Mouse (Mus musculus): ENCODE results near the gene Atp6v0a4. TPM values are rescaled to one million over a fixed set of nuclear protein-coding genes. Genes with fewer than 3 reads are reported as not detected.

The Atp6v0a4 gene
- polyA plus RNA-seq, 1 experiment from 2014 or later: 0.31 TPM

- no peaks in the 10 kb centered on the region for H3K36me3 ChIP-seq
- no peak overlapping the region for H3K4me3 ChIP-seq
- 91% methylated on average over 7 of the region's 7 CpGs for WGBS
- peaks cover 3% of the 10 kb centered on the region; the same call in 1 of the 2 replicates for H3K9me3 ChIP-seq
- H3K4me2 ChIP-seq: no peak overlapping the region
- no peaks in the 10 kb centered on the region for H3K4me1 ChIP-seq (replicated peaks)
- H3K9ac ChIP-seq: no peak overlapping the region
- no peak overlapping the region for H3K27ac ChIP-seq (replicated peaks)
- H3K27me3 ChIP-seq: no peaks in the 10 kb centered on the region
- ATAC-seq (ENCODE audit: low read depth): no peak
These were observed 22.1 kb downstream of the Atp6v0a4 start for GRCm38 (mm10) chr6:38102216-38102795.

GRCm38 (mm10) chr6:38096961-38097370 lies 27.4 kb downstream of the Atp6v0a4 start:
- H3K27ac ChIP-seq (replicated peaks): no peak overlapping the region
- 69% methylated on average over 5 of the region's 5 CpGs for WGBS
- H3K36me3 ChIP-seq: no peaks in the 10 kb centered on the region
- H3K4me3 ChIP-seq: no peak overlapping the region
- no peak overlapping the region for H3K4me2 ChIP-seq
- no peaks in the 10 kb centered on the region for H3K27me3 ChIP-seq
- H3K4me1 ChIP-seq (replicated peaks): no peaks in the 10 kb centered on the region
- H3K9me3 ChIP-seq: peaks cover 3% of the 10 kb centered on the region; the same call in 1 of the 2 replicates
- no peak overlapping the region for H3K9ac ChIP-seq
- no peak for ATAC-seq (ENCODE audit: low read depth)

- Histone ChIP-seq H3K9me3 (peaks cover 3% of the 10 kb centered on the region; the same call in 1 of the 2 replicates), H3K4me1 (replicated peaks) (no peaks in the 10 kb centered on the region), H3K27me3 (no peaks in the 10 kb centered on the region), H3K27ac (replicated peaks) (no peak overlapping the region), H3K4me3 (no peak overlapping the region), H3K36me3 (no peaks in the 10 kb centered on the region), H3K4me2 (no peak overlapping the region), H3K9ac (no peak overlapping the region)
- WGBS: 92% methylated on average over 10 of the region's 10 CpGs
- ATAC-seq (ENCODE audit: low read depth): no peak
These were observed 29.7 kb downstream of the Atp6v0a4 start for GRCm38 (mm10) chr6:38094701-38095100.

- no peaks in the 10 kb centered on the region for H3K4me1 ChIP-seq (replicated peaks)
- H3K4me2 ChIP-seq: no peak overlapping the region
- H3K9ac ChIP-seq: no peak overlapping the region
- H3K27ac ChIP-seq (replicated peaks): no peak overlapping the region
- WGBS: 96% methylated on average over 8 of the region's 8 CpGs
- H3K9me3 ChIP-seq: no peaks in the 10 kb centered on the region
- ATAC-seq (ENCODE audit: low read depth): no peak
- no peaks in the 10 kb centered on the region for H3K27me3 ChIP-seq
- H3K4me3 ChIP-seq: no peak overlapping the region
- H3K36me3 ChIP-seq: no peaks in the 10 kb centered on the region
These were observed 31.8 kb downstream of the Atp6v0a4 start for GRCm38 (mm10) chr6:38092539-38092938.

GRCm38 (mm10) chr6:38087242-38088026 lies 37.0 kb downstream of the Atp6v0a4 start:
- H3K4me1 ChIP-seq (replicated peaks): no peaks in the 10 kb centered on the region
- no peaks in the 10 kb centered on the region for H3K9me3 ChIP-seq
- WGBS: 77% methylated on average over 9 of the region's 9 CpGs
- no peak overlapping the region for H3K4me2 ChIP-seq
- H3K27ac ChIP-seq (replicated peaks): no peak overlapping the region
- H3K9ac ChIP-seq: no peak overlapping the region
- no peaks in the 10 kb centered on the region for H3K36me3 ChIP-seq
- H3K4me3 ChIP-seq: no peak overlapping the region
- no peak for ATAC-seq (ENCODE audit: low read depth)
- no peaks in the 10 kb centered on the region for H3K27me3 ChIP-seq

- H3K27me3 ChIP-seq: no peaks in the 10 kb centered on the region
- H3K36me3 ChIP-seq: no peaks in the 10 kb centered on the region
- WGBS: 56% methylated on average over 4 of the region's 4 CpGs
- H3K9ac ChIP-seq: no peak overlapping the region
- H3K4me2 ChIP-seq: no peak overlapping the region
- H3K4me3 ChIP-seq: no peak overlapping the region
- ATAC-seq (ENCODE audit: low read depth): no peak
- H3K4me1 ChIP-seq (replicated peaks): no peaks in the 10 kb centered on the region
- H3K9me3 ChIP-seq: no peaks in the 10 kb centered on the region
- H3K27ac ChIP-seq (replicated peaks): no peak overlapping the region
These were observed 41.2 kb downstream of the Atp6v0a4 start for GRCm38 (mm10) chr6:38083204-38083603.

- H3K27ac ChIP-seq (replicated peaks): no peak overlapping the region
- H3K4me3 ChIP-seq: no peak overlapping the region
- no peak overlapping the region for H3K9ac ChIP-seq
- no peak for ATAC-seq (ENCODE audit: low read depth)
- no peak overlapping the region for H3K4me2 ChIP-seq
- WGBS: 61% methylated on average over 11 of the region's 11 CpGs
- H3K27me3 ChIP-seq: no peaks in the 10 kb centered on the region
- H3K9me3 ChIP-seq: no peaks in the 10 kb centered on the region
- no peaks in the 10 kb centered on the region for H3K36me3 ChIP-seq
- no peaks in the 10 kb centered on the region for H3K4me1 ChIP-seq (replicated peaks)
These were observed 42.6 kb downstream of the Atp6v0a4 start for GRCm38 (mm10) chr6:38081727-38082341.

- no peak overlapping the region for H3K9ac ChIP-seq
- no peaks in the 10 kb centered on the region for H3K27me3 ChIP-seq
- no peak overlapping the region for H3K4me2 ChIP-seq
- H3K27ac ChIP-seq (replicated peaks): no peak overlapping the region
- no peak for ATAC-seq (ENCODE audit: low read depth)
- H3K36me3 ChIP-seq: no peaks in the 10 kb centered on the region
- 75% methylated on average over 4 of the region's 4 CpGs for WGBS
- no peaks in the 10 kb centered on the region for H3K4me1 ChIP-seq (replicated peaks)
- H3K9me3 ChIP-seq: no peaks in the 10 kb centered on the region
- H3K4me3 ChIP-seq: no peak overlapping the region
These were observed 44.0 kb downstream of the Atp6v0a4 start for GRCm38 (mm10) chr6:38080364-38080763.

GRCm38 (mm10) chr6:38073592-38073991 lies 50.8 kb downstream of the Atp6v0a4 start:
- ATAC-seq (ENCODE audit: low read depth): no peak
- WGBS: 86% methylated on average over 3 of the region's 3 CpGs
- no peaks in the 10 kb centered on the region for H3K27me3 ChIP-seq
- no peak overlapping the region for H3K4me3 ChIP-seq
- H3K36me3 ChIP-seq: no peaks in the 10 kb centered on the region
- H3K4me1 ChIP-seq (replicated peaks): no peaks in the 10 kb centered on the region
- no peak overlapping the region for H3K9ac ChIP-seq
- peaks cover 4% of the 10 kb centered on the region; the same call in 1 of the 2 replicates for H3K9me3 ChIP-seq
- H3K27ac ChIP-seq (replicated peaks): no peak overlapping the region
- H3K4me2 ChIP-seq: no peak overlapping the region

GRCm38 (mm10) chr6:38072137-38072796 lies 52.1 kb downstream of the Atp6v0a4 start:
- no peaks in the 10 kb centered on the region for H3K27me3 ChIP-seq
- no peaks in the 10 kb centered on the region for H3K4me1 ChIP-seq (replicated peaks)
- ATAC-seq (ENCODE audit: low read depth): no peak
- peaks cover 4% of the 10 kb centered on the region; the same call in 1 of the 2 replicates for H3K9me3 ChIP-seq
- 76% methylated on average over 5 of the region's 5 CpGs for WGBS
- no peak overlapping the region for H3K27ac ChIP-seq (replicated peaks)
- H3K9ac ChIP-seq: no peak overlapping the region
- H3K4me3 ChIP-seq: no peak overlapping the region
- no peak overlapping the region for H3K4me2 ChIP-seq
- H3K36me3 ChIP-seq: no peaks in the 10 kb centered on the region

GRCm38 (mm10) chr6:38071256-38071655 lies 53.1 kb downstream of the Atp6v0a4 start:
- no peaks in the 10 kb centered on the region for H3K27me3 ChIP-seq
- no peak for ATAC-seq (ENCODE audit: low read depth)
- no peak overlapping the region for H3K9ac ChIP-seq
- peaks cover 4% of the 10 kb centered on the region; the same call in 1 of the 2 replicates for H3K9me3 ChIP-seq
- H3K27ac ChIP-seq (replicated peaks): no peak overlapping the region
- WGBS: 93% methylated on average over 4 of the region's 4 CpGs
- no peaks in the 10 kb centered on the region for H3K36me3 ChIP-seq
- H3K4me2 ChIP-seq: no peak overlapping the region
- no peaks in the 10 kb centered on the region for H3K4me1 ChIP-seq (replicated peaks)
- H3K4me3 ChIP-seq: no peak overlapping the region

- no peak overlapping the region for H3K27ac ChIP-seq (replicated peaks)
- H3K4me2 ChIP-seq: no peak overlapping the region
- H3K27me3 ChIP-seq: no peaks in the 10 kb centered on the region
- H3K9me3 ChIP-seq: no peaks in the 10 kb centered on the region
- H3K4me1 ChIP-seq (replicated peaks): peaks cover 11% of the 10 kb centered on the region; the same call in 1 of the 2 replicates
- 4% methylated on average over 5 of the region's 5 CpGs for WGBS
- peak; percentile 93 for ATAC-seq (ENCODE audit: low read depth)
- no peak overlapping the region for H3K9ac ChIP-seq
- no peaks in the 10 kb centered on the region for H3K36me3 ChIP-seq
- H3K4me3 ChIP-seq: no peak overlapping the region
These were observed 58.2 kb downstream of the Atp6v0a4 start for GRCm38 (mm10) chr6:38066215-38066614.
